Mouse (Mus musculus): ENCODE data around the gene Nampt.
"Not testable (repeated sequence)": the region's sequence is repeated elsewhere in the genome, so short reads cannot be mapped to it uniquely, and the experiment has no call there.

The Nampt gene

DNA sequence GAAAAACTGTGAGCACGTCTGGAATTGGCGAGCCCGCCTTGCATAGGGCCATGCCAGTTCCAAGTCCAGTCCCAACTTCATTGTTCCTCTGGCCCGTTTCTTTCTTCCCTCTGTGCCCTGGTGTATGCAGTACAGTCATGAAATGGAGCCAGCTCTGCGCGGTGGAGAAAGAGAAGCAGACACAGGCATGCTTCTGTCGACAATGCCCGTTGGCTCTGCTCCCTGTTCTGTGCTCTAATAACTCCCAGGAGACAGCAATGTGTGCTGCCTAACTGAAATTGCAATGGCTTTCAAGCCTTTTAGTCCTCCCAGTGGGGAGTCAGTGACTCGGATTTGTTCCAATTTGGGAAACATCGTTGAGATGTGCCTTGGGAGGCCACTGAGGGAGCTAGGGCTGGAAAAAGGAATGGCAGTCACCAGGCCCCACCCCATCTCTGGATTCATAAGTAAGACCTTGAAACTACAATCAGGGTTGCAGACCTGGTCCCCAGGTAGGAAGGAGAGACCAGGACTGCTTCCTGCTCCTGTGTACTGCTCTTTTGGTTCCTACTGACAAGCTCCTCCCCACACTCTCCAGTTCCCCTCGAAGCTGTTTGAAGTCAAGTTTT, 58.7 kb downstream of the Nampt start:
- TF ChIP-seq NANOG (IDR thresholded peaks at IDR 0.05; ENCODE audit: borderline replicate concordance, low read length), result no peak
- TF ChIP-seq CTCF (conservative IDR thresholded peaks at IDR 0.05; ENCODE audit: low read length), result no peak
- TF ChIP-seq POU5F1 (IDR thresholded peaks at IDR 0.05; ENCODE audit: borderline replicate concordance, low read length), result no peak
- Histone ChIP-seq H3K36me3 (ENCODE audit: insufficient read depth, low read length) (no peaks in the 10 kb centered on the region), H3K27me3 (ENCODE audit: insufficient read depth, low read length) (peaks cover 4% of the 10 kb centered on the region; the same call in 1 of the 2 replicates), H3K4me3 (replicated peaks; ENCODE audit: low read length) (no peak overlapping the region), H3K9me3 (ENCODE audit: low read length) (peaks cover 10% of the 10 kb centered on the region), H3K4me1 (replicated peaks; ENCODE audit: low read depth, low read length) (peaks cover 3% of the 10 kb centered on the region; the same call in 1 of the 2 replicates)

DNA sequence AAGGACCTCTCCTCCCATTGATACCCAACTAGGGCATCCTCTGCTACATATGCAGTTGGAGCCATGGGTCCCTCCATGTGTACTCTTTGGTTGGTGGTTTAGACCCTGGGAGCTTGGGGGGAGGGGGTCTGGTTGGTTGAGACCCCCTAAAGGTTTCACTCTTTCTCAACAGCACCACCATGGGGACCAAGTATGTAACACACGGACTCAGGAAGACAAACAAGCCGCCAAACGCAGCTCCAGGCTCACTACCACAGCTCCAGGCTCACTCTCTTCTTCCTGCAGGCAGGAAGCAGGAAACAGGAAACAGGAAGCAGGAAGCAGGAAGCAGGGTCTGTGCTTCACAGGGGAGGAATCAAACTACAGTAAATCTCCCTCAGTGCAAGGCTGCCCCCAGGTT, 60.0 kb downstream of the Nampt start:
- H3K4me3 ChIP-seq (replicated peaks; ENCODE audit: low read length), result no peak overlapping the region

DNA sequence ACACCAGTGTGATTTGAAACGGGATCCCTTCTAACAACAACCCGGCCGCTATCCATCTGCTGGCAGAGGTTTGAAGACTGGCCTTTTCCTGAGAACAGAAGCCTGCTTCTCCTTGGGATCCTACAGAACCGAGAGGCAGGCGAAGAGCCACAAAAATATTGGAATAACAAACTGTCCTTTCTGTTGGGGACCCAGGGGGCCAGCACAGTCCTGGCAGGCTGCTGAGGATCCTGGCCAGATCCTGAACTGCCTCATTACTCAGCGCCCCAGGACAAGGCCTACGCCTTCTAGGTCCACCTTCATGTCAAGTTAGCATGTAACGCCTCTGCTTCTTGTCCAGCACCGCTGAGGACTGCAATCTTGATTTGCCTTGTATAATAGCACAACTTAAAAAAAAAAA, 65.0 kb downstream of the Nampt start:
- no peaks in the 10 kb centered on the region for H3K4me1 ChIP-seq (replicated peaks; ENCODE audit: low read depth, low read length)
- no peak for TF ChIP-seq POU5F1 (IDR thresholded peaks at IDR 0.05; ENCODE audit: borderline replicate concordance, low read length)
- no peak for TF ChIP-seq NANOG (IDR thresholded peaks at IDR 0.05; ENCODE audit: borderline replicate concordance, low read length)
- TF ChIP-seq CTCF (conservative IDR thresholded peaks at IDR 0.05; ENCODE audit: low read length), result no peak
- H3K27me3 ChIP-seq (ENCODE audit: insufficient read depth, low read length), result no peaks in the 10 kb centered on the region
- H3K36me3 ChIP-seq (ENCODE audit: insufficient read depth, low read length), result no peaks in the 10 kb centered on the region
- H3K9me3 ChIP-seq (ENCODE audit: low read length), result peaks cover 8% of the 10 kb centered on the region
- H3K4me3 ChIP-seq (replicated peaks; ENCODE audit: low read length), result no peak overlapping the region

More for the DNA sequence above, 60.0 kb downstream of the Nampt start:
- TF ChIP-seq CTCF (conservative IDR thresholded peaks at IDR 0.05; ENCODE audit: low read length), result no peak
- no peak for TF ChIP-seq POU5F1 (IDR thresholded peaks at IDR 0.05; ENCODE audit: borderline replicate concordance, low read length)
- no peak for TF ChIP-seq NANOG (IDR thresholded peaks at IDR 0.05; ENCODE audit: borderline replicate concordance, low read length)
- peaks cover 3% of the 10 kb centered on the region; the same call in 1 of the 2 replicates for H3K4me1 ChIP-seq (replicated peaks; ENCODE audit: low read depth, low read length)
- H3K27me3 ChIP-seq (ENCODE audit: insufficient read depth, low read length), result peaks cover 4% of the 10 kb centered on the region; the same call in 1 of the 2 replicates
- no peaks in the 10 kb centered on the region for H3K36me3 ChIP-seq (ENCODE audit: insufficient read depth, low read length)
- H3K9me3 ChIP-seq (ENCODE audit: low read length), result peaks cover 10% of the 10 kb centered on the region

DNA sequence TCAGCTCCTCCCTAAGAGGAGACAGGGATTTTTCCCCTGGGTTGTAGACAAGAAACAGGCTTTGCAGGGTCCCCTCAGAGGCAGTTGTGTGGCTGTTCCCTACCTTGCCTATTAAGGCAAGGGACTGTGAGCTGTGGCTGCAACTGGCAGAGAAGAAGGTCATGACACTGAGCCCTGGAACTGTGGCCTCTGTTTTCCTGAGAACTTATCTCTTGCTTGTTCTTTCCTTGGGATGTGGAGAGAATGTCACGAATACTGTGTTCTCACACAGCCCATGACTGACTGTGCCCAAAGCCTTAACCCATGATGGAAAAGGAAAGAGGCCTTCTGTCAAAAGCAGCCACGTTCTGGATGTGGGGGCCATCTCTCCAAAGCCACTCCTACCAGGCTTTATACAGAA, 65.7 kb downstream of the Nampt start:
- H3K4me3 ChIP-seq (replicated peaks; ENCODE audit: low read length), result no peak overlapping the region
- H3K36me3 ChIP-seq (ENCODE audit: insufficient read depth, low read length), result no peaks in the 10 kb centered on the region
- no peaks in the 10 kb centered on the region for H3K27me3 ChIP-seq (ENCODE audit: insufficient read depth, low read length)
- no peaks in the 10 kb centered on the region for H3K4me1 ChIP-seq (replicated peaks; ENCODE audit: low read depth, low read length)
- TF ChIP-seq POU5F1 (IDR thresholded peaks at IDR 0.05; ENCODE audit: borderline replicate concordance, low read length), result no peak
- no peak for TF ChIP-seq CTCF (conservative IDR thresholded peaks at IDR 0.05; ENCODE audit: low read length)
- TF ChIP-seq NANOG (IDR thresholded peaks at IDR 0.05; ENCODE audit: borderline replicate concordance, low read length), result no peak
- peaks cover 1% of the 10 kb centered on the region; the same call in 1 of the 2 replicates for H3K9me3 ChIP-seq (ENCODE audit: low read length)

DNA sequence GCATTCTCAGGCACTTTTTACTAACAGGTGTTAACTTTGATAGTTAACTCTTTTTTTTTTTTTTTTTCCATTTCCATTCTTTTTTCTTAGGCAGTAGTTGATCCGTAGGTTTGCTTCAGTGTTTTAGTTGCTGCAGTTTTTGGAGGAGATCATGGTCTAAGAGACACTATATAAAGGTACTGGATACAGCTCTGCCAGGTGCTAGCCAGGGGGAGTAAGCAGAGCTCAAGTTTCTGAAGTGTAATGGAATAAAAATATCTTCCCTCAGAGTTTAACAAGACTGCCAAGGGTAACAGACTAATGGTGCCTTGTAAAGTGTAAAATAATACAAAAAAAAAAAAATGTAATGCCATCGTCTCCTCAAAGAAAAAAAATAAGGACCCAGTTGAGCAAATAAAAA, 67.0 kb downstream of the Nampt start:
- Histone ChIP-seq H3K27me3 (ENCODE audit: insufficient read depth, low read length) (no peaks in the 10 kb centered on the region), H3K4me3 (replicated peaks; ENCODE audit: low read length) (no peak overlapping the region), H3K9me3 (ENCODE audit: low read length) (no peaks in the 10 kb centered on the region), H3K4me1 (replicated peaks; ENCODE audit: low read depth, low read length) (no peaks in the 10 kb centered on the region), H3K36me3 (ENCODE audit: insufficient read depth, low read length) (no peaks in the 10 kb centered on the region)
- TF ChIP-seq CTCF (conservative IDR thresholded peaks at IDR 0.05; ENCODE audit: low read length) (no peak), NANOG (IDR thresholded peaks at IDR 0.05; ENCODE audit: borderline replicate concordance, low read length) (no peak), POU5F1 (IDR thresholded peaks at IDR 0.05; ENCODE audit: borderline replicate concordance, low read length) (no peak)

DNA sequence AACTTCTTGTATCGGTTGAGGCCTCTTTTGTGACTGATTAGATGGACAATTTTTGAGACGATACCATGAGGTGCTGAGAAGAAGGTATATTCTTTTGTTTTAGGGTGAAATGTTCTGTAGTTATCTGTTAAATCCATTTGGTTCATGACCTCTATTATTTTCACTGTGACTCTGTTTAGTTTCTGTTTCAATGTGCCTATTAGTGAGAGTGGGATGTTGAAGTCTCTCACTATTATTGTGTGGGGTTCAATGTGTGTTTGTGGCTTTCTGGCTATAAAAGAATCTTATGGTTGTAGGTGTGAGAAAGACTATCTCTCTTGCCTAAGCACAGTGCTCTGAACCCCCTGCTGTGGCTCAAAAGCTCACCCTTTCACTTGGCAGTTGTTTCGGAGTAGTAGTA, 68.9 kb downstream of the Nampt start:
- no peaks in the 10 kb centered on the region for H3K4me1 ChIP-seq (replicated peaks; ENCODE audit: low read depth, low read length)
- H3K9me3 ChIP-seq (ENCODE audit: low read length), result peaks cover 5% of the 10 kb centered on the region; the same call in 1 of the 2 replicates
- H3K27me3 ChIP-seq (ENCODE audit: insufficient read depth, low read length), result no peaks in the 10 kb centered on the region
- no peaks in the 10 kb centered on the region for H3K36me3 ChIP-seq (ENCODE audit: insufficient read depth, low read length)
- H3K4me3 ChIP-seq (replicated peaks; ENCODE audit: low read length), result no peak overlapping the region
- no peak for TF ChIP-seq CTCF (conservative IDR thresholded peaks at IDR 0.05; ENCODE audit: low read length)
- TF ChIP-seq NANOG (IDR thresholded peaks at IDR 0.05; ENCODE audit: borderline replicate concordance, low read length), result no peak

DNA sequence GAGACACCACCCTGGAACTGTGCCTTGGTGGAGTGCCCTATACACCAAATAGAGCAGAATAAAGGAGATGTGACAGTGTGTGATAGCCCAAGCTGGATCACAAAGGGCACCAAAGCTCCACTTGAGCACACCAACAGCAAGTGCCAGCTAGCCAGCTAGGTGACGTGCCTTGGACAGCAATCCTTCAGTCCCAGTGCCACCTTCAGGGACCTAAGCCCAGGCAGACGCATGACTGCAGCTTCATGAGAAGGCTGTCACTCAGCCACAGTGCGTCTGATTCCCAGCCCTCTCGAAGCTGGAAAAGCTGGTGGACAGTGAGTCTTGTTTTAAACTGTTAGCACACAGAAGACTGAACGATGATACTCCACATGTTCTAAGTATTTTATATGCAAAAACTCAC, 70.5 kb downstream of the Nampt start:
- no peak overlapping the region for H3K4me3 ChIP-seq (replicated peaks; ENCODE audit: low read length)
- H3K36me3 ChIP-seq (ENCODE audit: insufficient read depth, low read length), result no peaks in the 10 kb centered on the region
- no peaks in the 10 kb centered on the region for H3K27me3 ChIP-seq (ENCODE audit: insufficient read depth, low read length)
- H3K9me3 ChIP-seq (ENCODE audit: low read length), result peaks cover 5% of the 10 kb centered on the region; the same call in 1 of the 2 replicates
- H3K4me1 ChIP-seq (replicated peaks; ENCODE audit: low read depth, low read length), result no peaks in the 10 kb centered on the region
- TF ChIP-seq POU5F1 (IDR thresholded peaks at IDR 0.05; ENCODE audit: borderline replicate concordance, low read length), result no peak
- no peak for TF ChIP-seq NANOG (IDR thresholded peaks at IDR 0.05; ENCODE audit: borderline replicate concordance, low read length)
- no peak for TF ChIP-seq CTCF (conservative IDR thresholded peaks at IDR 0.05; ENCODE audit: low read length)

DNA sequence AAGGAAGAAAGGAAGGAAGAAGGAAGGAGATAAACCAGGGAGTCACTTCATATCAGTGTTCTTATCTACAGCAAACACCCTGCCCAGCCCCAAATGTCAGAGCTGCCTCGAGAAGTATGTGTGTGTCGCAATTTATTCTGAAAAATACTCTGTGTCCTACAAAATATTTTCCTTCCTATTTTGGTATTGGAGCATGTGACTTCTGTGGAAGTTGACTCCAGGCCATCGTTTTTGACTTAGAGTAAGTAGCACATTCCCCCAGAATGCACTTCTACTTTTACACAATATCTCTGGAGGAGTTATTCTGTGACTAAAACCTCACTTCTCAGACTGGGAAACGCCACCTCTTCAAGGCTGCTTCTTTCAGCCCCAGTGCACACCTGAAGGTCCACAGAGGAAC, 71.1 kb downstream of the Nampt start:
- peaks cover 5% of the 10 kb centered on the region; the same call in 1 of the 2 replicates for H3K9me3 ChIP-seq (ENCODE audit: low read length)
- no peak overlapping the region for H3K4me3 ChIP-seq (replicated peaks; ENCODE audit: low read length)
- TF ChIP-seq CTCF (conservative IDR thresholded peaks at IDR 0.05; ENCODE audit: low read length), result no peak
- TF ChIP-seq POU5F1 (IDR thresholded peaks at IDR 0.05; ENCODE audit: borderline replicate concordance, low read length), result no peak
- TF ChIP-seq NANOG (IDR thresholded peaks at IDR 0.05; ENCODE audit: borderline replicate concordance, low read length), result no peak
- H3K36me3 ChIP-seq (ENCODE audit: insufficient read depth, low read length), result no peaks in the 10 kb centered on the region
- H3K4me1 ChIP-seq (replicated peaks; ENCODE audit: low read depth, low read length), result no peaks in the 10 kb centered on the region
- H3K27me3 ChIP-seq (ENCODE audit: insufficient read depth, low read length), result no peaks in the 10 kb centered on the region

DNA sequence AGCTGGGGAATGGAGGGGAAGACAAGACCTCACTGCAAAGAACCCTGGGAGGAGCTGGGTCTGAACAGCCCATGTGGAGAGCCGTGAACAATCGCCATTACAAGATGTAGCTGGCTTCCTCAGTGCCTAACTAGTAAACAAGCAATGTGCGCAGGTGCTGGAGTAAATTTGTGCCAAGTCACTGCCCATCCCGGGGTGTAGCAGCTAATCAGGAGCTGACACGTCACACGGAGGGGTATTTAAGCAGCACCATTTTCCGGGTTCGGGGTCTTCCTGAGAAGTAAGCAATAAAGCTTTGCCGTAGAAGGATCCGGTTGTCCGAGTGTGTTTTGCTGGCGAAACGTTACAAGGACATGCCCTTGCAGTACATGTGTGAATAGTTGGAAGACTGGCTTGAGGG, 71.9 kb downstream of the Nampt start:
- H3K4me1 ChIP-seq (replicated peaks; ENCODE audit: low read depth, low read length); H3K9me3 ChIP-seq (ENCODE audit: low read length); H3K36me3 ChIP-seq (ENCODE audit: insufficient read depth, low read length); H3K4me3 ChIP-seq (replicated peaks; ENCODE audit: low read length); H3K27me3 ChIP-seq (ENCODE audit: insufficient read depth, low read length): not testable (repeated sequence)
